Mouse (Mus musculus): ENCODE data around the gene AC131692.1.

AC131692.1 gene

DNA sequence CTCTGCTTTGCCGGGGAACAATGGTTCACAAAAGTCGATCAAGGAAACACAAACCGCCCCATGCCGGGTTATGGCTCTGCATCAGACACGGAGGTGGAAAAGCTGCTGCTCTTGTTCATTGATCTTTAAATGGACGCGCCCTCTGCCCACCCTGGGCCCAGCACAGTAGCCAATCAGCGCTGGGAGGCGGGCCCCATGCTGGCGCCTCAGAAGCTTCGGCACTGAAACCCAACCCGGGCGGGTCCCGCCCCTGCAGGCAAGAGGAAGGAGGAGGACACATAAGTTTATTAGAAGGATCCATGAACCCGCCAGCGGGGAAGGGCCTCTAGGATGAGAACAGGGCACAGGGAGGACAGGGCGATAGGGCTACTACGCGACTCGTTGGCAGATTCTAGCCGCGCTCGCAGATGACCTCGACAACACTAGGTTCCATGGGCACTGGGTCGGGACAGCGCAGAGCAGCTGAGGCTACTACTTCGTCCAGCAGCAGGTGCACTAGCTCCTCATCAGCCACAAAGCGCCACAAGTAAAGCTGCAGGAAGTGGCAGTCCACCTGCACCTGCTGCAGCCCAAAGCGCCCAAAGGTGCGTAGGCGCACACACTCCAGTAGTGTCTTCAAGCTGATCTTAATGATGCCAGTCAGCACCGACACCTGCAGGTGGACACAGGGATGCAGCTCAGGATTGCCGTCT is 26.3 kb upstream of the AC131692.1 start, which contains the start of gene Tm7sf2:
Tm7sf2 (minus strand) TSS at position 650 of the 692 bp plus-strand sequence.
- peak; percentile 93 to 94 for DNase-seq (ENCODE audit: low spot score in 2 of 2)

GRCm38 (mm10) chr19:6068951-6069350 is 25.3 kb upstream of the AC131692.1 start:
- DNase-seq (ENCODE audit: low spot score in 2 of 2): no peak

DNA sequence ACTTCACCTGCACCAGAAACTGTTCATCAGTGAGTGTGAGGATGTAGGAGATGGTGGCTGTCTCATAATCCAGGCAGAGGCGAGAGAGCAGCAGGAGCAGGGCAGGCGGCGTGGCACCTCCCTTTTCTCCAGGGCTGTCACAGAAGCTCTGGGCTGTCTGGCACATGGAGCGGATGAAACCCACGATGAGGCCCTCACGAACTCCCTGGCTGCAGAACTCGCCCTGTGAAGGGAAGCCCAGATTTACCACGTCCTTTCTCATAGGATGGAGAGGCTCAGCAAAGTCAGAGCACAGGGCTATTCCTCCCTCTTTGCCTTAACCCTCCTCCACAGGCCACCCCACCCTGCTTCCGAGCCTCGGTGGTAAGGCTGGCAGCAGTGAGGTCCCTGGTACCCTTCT is 24.4 kb upstream of the AC131692.1 start:
- no peak for DNase-seq (ENCODE audit: low spot score in 2 of 2)

DNA sequence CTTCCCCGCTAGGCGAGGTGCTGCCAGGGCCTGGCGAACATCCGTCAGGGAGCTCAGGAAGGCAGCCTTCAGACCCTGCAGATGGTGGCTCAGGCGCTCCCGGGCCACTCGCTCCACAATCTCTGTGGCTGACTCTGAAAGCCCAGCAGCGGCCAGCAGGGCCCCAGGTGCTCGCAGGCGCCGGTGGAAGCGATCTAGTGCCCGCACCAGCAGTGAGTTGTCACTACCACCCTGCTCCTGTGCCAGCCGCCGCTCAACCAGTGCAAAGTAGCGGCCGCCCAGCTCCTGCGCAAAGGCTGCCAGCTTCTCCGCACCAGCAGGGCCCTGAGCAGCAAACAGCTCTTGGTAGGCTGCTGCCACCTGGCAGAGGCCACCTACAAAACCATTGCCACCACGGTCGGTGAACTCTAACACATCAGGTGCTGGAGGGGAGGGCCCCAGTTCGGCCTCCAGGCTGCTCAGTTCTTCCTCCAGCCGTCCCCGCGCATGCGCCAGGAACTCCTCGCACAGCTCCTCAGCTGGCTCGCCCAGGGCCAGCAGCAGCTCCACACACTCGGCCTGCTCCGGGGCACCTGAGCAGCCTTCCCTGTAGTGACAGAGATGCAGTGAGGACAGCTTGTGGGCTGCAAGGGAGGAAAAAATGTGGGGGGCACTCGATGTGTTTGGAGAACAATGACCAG is 23.5 kb upstream of the AC131692.1 start:
- DNase-seq (ENCODE audit: low spot score in 2 of 2): no peak

GRCm38 (mm10) chr19:6071261-6071660 is 23.0 kb upstream of the AC131692.1 start:
- DNase-seq (ENCODE audit: low spot score in 2 of 2): no peak

GRCm38 (mm10) chr19:6073889-6074288 is 20.3 kb upstream of the AC131692.1 start:
- DNase-seq (ENCODE audit: low spot score in 2 of 2): no peak

DNA sequence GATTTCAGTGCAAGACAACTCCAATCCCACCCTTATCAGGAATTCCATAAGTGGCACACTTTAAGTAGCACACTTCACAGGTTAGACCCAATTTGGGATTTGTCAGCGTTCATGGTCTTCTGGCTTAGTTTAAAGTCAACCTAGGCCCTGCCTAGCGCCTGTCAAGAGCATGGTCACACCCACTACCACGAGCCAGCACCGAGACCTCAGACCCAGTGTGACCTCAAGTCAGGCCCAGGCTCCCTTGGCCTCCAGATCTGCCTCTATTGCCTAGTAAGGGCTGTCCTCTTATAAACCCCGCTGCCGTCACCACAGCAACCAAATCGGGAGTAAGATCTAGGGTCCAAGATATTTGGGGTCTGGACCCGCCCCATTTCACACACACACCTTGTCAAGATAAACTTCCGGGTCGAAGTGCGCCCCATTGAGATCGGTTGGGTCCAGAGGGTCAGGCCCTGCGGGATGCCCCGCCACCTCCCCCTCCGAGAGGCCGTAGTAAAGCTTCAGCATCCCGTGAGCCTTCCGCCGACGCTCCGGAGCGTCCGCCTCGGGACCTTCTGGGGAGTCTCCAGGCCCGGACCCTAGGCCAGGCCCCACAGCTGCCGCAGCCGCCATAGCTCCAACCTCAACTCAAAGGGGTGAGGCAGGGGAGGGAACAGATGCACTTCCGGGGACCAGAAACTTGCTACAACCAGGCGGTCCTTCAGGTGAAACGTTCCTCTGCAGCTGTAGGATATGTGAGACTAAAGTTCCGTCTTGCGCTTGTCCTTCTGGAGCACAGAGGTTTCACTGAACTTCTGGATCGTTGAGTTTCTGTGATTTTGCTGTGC is 17.4 kb upstream of the AC131692.1 start, which contains the start of gene Vps51:
Vps51 (minus strand) TSS at position 668 of the 830 bp plus-strand sequence.
- peak; percentile 79 to 80 for DNase-seq (ENCODE audit: low spot score in 2 of 2)

- no peak for DNase-seq (ENCODE audit: low spot score in 2 of 2)
These were observed 14.2 kb upstream of the AC131692.1 start, which contains the start of gene Tmem262 for GRCm38 (mm10) chr19:6079983-6080480. Gene Tmem262, plus strand, starts transcription at chr19:6080033.

GRCm38 (mm10) chr19:6082156-6082555 is 12.1 kb upstream of the AC131692.1 start, which contains the start of gene Gm28374:
Gene Gm28374, minus strand, starts transcription at chr19:6082256.
- no peak for DNase-seq (ENCODE audit: low spot score in 2 of 2)

- DNase-seq (ENCODE audit: low spot score in 2 of 2): peak; percentile 93 to 95
These were observed 9.6 kb upstream of the AC131692.1 start, which contains the start of the genes Zfpl1 and Cdca5 for GRCm38 (mm10) chr19:6084478-6085248. Gene Zfpl1, minus strand, starts transcription at chr19:6084956. Gene Cdca5, plus strand, starts transcription at chr19:6084983.

DNA sequence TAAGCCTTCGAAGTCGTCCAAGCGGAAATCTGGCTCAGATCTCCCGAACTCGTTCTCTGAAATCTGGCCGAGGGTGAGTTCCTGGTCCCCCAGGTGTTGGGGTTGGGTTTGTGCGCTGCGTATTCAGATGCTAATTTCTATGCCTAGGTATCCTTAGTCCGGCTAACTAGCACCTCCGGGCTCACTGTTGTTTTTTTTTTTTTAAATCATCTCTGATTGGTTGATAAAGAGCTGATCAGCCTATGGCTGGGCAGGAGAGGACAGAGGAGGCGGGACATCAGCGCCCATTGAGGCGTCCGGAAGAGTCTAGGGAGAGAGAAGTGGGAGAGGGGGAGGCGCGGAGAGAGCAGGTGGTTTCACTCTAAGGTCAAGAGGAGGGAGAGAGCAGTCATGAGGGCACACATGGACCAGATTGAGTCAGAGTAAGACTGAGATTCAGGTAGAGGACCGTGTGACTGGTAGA is 8.8 kb upstream of the AC131692.1 start:
- DNase-seq (ENCODE audit: low spot score in 2 of 2): no peak

GRCm38 (mm10) chr19:6088841-6089240 is 5.4 kb upstream of the AC131692.1 start:
- DNase-seq (ENCODE audit: low spot score in 2 of 2): no peak

- DNase-seq (ENCODE audit: low spot score in 2 of 2): no peak
These were observed 3.6 kb downstream of the AC131692.1 start for GRCm38 (mm10) chr19:6097847-6098246.

DNA sequence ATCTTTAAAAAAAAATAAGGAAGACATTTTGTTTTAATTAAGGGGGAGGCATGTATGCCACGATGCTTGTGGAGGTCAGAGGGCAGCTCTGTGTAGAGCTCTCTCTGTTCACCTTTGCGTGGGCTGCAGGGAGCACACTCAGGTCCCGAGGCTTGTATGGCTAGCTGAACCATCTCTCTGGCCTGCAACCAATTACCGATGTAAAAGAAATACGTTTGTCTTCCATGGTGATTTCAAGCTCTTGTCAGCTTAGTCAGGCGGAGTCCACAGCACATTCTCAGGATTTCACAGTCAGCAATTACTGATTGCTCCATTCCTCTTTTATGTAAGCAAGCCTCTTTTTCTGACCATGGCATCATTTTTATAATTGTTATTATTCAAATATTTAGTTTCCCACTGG is 7.0 kb downstream of the AC131692.1 start:
- DNase-seq (ENCODE audit: low spot score in 2 of 2): no peak

DNA sequence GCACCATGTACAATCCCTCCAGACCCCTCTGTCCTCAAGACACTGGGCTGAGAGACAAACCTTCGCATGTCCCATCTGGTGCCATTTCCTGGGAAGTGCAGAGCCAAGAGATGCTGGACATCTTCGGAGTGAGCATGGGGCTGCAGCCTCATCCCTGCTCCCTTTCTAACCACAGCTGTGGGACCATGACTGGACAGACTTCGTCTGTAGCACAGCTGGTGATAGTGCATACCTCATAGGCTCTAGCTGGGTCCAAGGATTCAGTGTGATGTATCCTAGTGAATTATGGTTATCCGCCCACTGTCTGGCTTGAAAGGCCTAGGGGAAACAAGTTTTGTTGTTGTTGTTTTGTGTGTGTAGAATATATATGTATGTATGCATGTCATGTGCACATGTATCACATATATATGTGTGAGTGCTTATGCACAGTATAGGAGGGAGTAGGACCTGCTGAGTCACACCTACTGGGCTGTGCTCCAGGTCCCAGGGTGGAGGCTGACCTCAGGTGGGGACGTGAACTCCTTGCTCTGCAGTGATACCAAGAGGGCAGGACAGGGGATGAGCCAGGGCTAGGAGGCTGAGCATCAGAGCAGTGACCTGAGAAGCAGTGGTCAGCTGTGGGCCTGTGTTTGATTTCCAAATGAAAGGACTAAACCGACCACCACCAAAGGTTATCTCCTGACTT is 8.1 kb downstream of the AC131692.1 start:
- no peak for DNase-seq (ENCODE audit: low spot score in 2 of 2)

- no peak for DNase-seq (ENCODE audit: low spot score in 2 of 2)
These were observed 10.3 kb downstream of the AC131692.1 start for GRCm38 (mm10) chr19:6104476-6104875.

GRCm38 (mm10) chr19:6105586-6105985 is 11.4 kb downstream of the AC131692.1 start, which contains the start of gene Naaladl1:
Gene Naaladl1, plus strand, starts transcription at chr19:6105782.
- no peak for DNase-seq (ENCODE audit: low spot score in 2 of 2)

DNA sequence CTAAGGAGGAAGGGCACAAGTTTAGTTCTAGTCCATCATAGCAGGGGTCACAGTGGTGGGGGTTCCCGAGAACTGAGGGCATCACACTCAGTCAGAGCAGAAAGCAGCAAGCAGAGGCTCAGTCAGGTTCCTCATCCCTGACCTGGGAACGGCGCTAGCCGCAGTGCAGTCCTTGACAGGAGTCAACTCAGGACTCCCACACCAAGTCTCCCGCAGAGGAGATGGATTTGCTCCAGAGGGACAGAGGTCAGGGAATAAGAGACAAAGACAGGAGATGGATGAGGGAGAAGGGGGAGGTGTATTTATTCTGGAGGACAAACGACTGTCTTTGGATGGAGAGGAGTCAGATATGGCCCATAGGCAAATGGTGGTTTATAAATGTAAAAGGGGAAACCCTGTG is 18.9 kb downstream of the AC131692.1 start:
- no peak for DNase-seq (ENCODE audit: low spot score in 2 of 2)

GRCm38 (mm10) chr19:6116113-6116850 is 22.1 kb downstream of the AC131692.1 start:
- no peak for DNase-seq (ENCODE audit: low spot score in 2 of 2)
